Mouse (Mus musculus): Measurements from ENCODE around the gene Shisa7.

DNA sequence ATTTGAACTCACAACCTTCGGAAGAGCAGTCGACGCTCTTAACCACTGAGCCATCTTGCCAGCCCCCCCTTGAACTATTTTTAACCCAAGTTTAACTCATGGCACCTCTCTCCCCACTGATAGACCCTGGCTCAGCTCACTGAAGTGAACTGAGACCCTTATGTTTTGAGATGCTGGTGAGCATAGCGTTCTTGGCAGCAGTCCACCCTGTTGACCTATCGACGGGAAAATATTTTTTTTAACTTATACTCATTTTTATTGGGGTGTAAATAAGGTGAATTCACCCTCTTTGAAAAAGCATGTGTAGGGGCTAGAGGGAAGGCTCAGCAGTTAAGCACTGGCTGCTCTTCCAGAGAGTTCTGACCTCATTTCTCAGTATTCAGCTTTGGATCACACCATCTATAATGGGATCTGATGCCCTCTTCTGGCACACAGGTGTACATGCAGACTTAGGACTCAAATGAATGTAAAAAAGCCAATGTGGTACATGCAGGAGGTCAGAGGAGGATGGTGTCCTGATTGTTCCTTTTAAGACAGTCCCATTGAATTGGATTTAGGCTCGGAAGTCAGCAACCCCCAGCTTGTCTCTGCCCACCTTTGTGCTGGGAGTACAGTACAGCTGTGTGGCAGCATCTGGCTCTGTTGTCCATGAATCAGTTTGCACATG is 48.6 kb downstream of the Shisa7 start:
- TF ChIP-seq POLR2A (IDR thresholded peaks at IDR 0.05; ENCODE audit: low read depth, low read length) (no peak), CTCF (IDR thresholded peaks at IDR 0.05; ENCODE audit: extremely low read depth, insufficient read depth, insufficient read length, insufficient replicate concordance) (peak; percentile 16; the same call in 1 of the 2 replicates)
